Mouse (Mus musculus): ENCODE measurements around the gene Gm20425.
A peak's percentile ranks its signal among the peaks of the same experiment; 100 is the strongest.

The Gm20425 gene

GRCm38 (mm10) chr9:103225464-103225863 is 4.6 kb downstream of the Gm20425 start:
- no peak for DNase-seq (ENCODE audit: low read depth in 1 of 2, low spot score in 2 of 2)

GRCm38 (mm10) chr9:103224721-103225120 is 5.4 kb downstream of the Gm20425 start:
- no peak for DNase-seq (ENCODE audit: low read depth in 1 of 2, low spot score in 2 of 2)

DNA sequence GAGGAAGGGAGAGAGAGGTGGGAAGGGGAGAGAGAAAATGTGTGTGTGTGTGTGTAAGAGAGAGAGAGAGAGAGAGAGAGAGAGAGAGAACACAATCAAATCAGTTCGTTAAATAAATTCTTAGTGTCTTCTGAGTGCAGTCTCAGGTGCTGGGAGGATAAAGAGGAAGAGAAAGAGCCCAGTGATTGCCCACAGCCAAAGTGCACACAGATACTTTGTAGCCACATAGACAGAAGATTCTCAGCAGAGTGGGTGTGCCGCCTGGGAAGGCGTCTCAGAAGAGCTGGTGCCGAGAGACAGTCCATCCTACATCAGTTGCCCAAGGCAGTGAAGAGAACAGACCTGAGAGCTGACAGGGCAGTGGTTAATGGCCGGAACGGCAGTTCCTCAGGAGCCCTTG is 15.8 kb downstream of the Gm20425 start:
- no peak for DNase-seq (ENCODE audit: low read depth in 1 of 2, low spot score in 2 of 2)

- DNase-seq (ENCODE audit: low read depth in 1 of 2, low spot score in 2 of 2): no peak
Measured at GRCm38 (mm10) chr9:103213631-103214030, 16.5 kb downstream of the Gm20425 start.

- DNase-seq (ENCODE audit: low read depth in 1 of 2, low spot score in 2 of 2): no peak
Measured at GRCm38 (mm10) chr9:103212654-103213420, 17.3 kb downstream of the Gm20425 start.

DNA sequence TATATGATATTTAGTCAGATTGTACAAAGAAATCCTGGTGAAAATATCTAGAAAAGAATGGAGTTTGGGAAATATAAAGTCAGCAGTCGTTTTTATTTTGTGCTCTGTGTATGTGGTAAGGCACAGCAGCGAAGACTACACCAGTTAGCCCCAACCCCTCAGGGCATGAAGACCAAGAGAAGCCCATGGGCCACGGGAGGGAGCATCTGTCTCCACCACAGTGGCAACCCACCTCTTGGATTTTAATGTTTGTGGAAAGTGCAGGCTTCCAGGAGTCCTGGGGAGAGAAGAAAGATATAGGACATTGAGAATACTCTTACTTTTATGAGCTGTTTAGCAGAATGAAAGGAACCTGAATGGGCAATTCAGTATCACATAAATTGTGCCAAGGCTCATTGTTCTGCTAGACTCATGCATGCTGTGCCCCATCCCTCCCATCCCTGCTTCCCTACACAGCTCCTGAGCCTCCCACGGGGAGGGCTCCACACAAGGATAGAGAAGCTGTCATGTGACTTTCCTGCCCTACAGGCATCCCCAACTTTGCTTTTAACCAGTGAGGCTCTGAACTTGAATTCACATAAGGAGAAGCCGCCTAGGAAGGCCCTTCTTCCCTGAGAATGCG is 21.2 kb downstream of the Gm20425 start:
- DNase-seq (ENCODE audit: low read depth in 1 of 2, low spot score in 2 of 2): no peak

DNA sequence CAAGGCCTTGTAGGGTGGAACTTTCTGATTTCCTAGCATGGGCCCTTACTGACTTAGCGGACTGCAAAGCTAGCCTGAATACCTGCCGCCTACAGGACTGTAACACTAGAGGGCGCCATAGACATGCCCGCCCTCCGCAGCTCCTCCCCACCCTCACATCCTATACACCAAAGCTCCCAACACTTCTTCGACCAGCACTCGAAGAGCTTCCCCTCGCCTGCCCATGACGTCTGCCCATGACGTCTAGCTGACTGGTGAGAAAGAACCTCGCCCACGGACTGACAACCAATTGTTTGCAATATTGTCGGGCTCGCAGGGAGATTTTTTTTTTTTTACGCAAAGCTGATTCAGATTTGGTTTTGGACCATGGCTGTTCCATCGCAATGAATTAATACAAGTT is 22.3 kb downstream of the Gm20425 start:
- DNase-seq (ENCODE audit: low read depth in 1 of 2, low spot score in 2 of 2): peak; percentile 66 to 70

DNA sequence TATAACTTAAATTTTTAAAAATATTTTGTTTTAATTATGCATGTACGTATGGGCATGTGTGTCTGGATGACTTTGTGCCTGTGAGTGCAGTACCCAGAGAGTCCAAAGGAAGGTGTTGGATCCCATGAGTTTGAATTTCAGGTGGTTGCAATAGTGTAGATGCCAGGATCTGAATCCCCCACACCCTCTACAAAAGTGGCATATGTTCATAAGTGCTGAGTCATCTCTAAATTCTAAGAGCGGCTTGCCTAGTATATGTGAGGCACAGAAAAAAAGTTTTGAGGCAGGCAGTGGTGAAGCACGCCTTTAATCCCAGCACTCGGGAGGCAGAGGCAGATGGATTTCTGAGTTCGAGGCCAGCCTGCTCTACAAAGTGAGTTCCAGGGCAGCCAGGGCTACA is 24.3 kb downstream of the Gm20425 start:
- DNase-seq (ENCODE audit: low read depth in 1 of 2, low spot score in 2 of 2): no peak

GRCm38 (mm10) chr9:103201561-103202260 is 28.4 kb downstream of the Gm20425 start, which contains the start of gene Srprb:
Gene Srprb (minus strand): TSS chr9:103202137.
- DNase-seq (ENCODE audit: low read depth in 1 of 2, low spot score in 2 of 2): peak; percentile 73 to 82

DNA sequence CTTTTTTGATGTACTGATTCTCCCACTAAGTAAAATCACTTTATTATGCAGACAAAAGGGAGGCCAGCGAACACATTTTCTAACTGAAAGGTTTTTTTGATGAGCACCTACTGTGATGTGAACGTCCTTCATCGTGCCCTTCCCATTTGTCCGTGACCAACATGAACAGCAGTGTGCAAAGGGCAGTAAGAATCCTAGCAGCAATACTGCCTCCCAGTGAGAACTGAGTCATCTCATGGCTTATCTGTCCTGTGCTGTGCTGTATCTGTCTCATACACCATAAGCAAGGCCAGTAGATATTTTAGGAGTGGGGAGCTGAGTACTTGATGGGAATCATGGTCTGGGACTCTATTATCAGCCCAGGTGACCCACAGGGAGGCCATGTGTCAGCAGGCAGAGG is 41.7 kb downstream of the Gm20425 start:
- DNase-seq (ENCODE audit: low read depth in 1 of 2, low spot score in 2 of 2): no peak

- no peak for DNase-seq (ENCODE audit: low read depth in 1 of 2, low spot score in 2 of 2)
Measured at GRCm38 (mm10) chr9:103186747-103187146, 43.4 kb downstream of the Gm20425 start.

DNA sequence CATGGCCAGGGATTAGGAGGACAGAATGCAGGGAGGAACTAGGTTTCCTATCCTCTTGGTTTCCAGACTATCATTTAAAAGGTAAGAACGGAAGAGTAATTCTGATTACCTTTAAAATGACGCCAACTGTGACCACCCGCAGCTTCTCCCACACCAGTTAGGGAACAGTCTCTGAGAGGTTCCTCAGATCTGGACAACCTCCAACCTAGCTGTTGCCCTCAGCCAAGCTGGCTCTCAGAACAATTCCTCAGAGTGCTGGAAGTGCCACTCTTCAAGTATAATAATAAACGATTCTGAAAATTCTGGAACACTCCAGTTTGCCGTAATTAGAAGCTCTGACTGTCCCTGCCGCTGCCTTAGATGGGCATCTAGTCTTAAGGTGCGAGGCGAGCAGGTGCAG is 44.2 kb downstream of the Gm20425 start:
- DNase-seq (ENCODE audit: low read depth in 1 of 2, low spot score in 2 of 2): no peak

GRCm38 (mm10) chr9:103184855-103185254 is 45.3 kb downstream of the Gm20425 start:
- DNase-seq (ENCODE audit: low read depth in 1 of 2, low spot score in 2 of 2): no peak

DNA sequence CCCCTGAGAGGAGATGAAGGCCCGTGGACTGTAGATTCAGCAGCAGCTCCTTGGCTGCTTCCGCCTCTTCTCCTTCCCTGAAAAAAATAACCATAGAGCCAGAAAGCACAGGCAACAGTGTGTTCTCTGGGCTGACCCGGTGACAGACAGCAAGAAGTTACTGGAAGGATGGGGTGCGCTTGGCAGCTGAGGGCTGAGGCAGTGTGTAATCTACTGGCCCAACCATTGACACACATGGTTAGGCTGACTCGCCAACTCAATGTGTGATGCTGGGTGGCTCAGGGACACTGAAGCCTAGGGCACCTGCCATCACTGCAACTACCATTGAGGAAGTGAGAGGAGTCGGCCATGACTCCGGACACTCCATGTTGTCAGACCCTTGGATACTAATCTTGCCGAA is 48.2 kb downstream of the Gm20425 start:
- no peak for DNase-seq (ENCODE audit: low read depth in 1 of 2, low spot score in 2 of 2)

DNA sequence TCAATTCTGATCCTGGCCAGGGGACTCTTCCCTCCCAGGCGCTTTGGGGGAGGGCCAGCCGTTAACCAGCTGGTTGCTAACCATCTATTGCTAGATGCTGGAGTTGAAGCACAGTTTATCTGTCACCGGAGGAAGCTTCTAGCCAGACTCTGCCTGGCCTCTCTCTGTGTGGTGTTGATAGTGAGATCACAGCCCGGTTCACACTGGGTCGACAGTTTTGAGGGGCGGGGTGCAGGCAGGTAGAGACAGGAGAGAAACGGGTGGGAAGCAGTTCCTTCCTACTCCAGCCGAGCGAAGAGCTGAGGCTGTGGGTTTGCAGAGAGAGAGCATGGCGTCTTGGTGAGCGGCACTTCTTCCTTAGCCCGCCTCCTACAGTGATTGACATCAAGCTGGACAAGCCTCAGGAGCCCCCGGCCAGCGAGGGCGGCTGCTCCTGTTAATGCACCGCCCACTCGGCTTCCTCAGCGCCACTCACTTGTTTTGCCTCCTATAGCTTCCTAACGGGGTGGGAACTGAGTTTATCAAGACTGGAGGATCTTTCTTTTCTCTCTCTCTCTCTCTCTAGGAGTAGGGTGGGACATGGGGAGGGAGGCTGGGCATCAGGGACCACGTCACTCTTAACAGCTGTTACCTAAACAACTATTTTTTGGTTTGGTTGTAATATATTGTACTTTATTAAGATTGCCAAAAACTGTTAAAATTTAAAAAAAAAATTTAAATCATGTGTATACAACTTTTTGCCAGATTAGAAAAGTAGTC is 49.1 kb downstream of the Gm20425 start:
- DNase-seq (ENCODE audit: low read depth in 1 of 2, low spot score in 2 of 2): peak; percentile 27 to 52

GRCm38 (mm10) chr9:103180303-103180702 is 49.8 kb downstream of the Gm20425 start:
- DNase-seq (ENCODE audit: low read depth in 1 of 2, low spot score in 2 of 2): no peak

- no peak for DNase-seq (ENCODE audit: low read depth in 1 of 2, low spot score in 2 of 2)
Measured at GRCm38 (mm10) chr9:103175692-103176091, 54.4 kb downstream of the Gm20425 start.

- no peak for DNase-seq (ENCODE audit: low read depth in 1 of 2, low spot score in 2 of 2)
Measured at GRCm38 (mm10) chr9:103174771-103175519, 55.2 kb downstream of the Gm20425 start.

DNA sequence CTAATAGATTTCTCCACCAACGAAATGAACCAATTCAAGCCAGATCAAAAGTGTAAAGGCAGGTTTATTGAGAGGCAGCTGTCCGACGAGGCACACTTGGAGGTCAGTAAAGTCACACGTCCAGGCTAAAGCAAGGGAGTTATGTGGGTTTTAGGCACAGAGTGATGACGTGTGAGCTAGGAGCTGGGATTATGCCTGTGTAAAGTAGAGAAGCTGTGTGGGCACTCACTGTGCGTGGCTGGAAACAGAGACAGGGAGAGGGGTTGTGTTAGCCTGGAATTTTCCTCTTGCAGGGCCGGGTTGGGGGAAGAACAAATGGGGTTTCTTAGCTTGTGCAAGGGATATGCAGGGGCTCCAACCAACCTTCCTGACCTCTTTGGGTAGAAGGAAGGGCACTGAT is 61.3 kb downstream of the Gm20425 start:
- no peak for DNase-seq (ENCODE audit: low read depth in 1 of 2, low spot score in 2 of 2)

DNA sequence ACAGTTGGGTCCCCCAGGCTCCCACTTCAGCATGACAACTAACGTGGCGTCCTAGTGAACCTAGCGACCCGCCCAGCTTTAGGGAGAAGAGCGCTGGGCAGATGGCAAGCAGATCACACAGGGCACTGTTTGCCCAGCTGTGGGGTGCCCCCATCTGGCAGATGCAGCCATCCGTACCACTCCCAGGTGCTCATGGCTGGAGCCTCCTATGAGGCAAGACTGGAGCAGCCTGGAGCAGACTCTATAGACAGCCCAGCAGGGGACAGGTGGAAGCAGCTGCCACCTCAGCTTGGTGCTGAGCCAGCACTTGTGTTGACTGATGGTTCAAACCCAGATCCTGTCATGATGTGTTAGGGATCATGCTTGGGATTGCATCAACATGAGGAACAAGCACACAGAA is 62.1 kb downstream of the Gm20425 start:
- no peak for DNase-seq (ENCODE audit: low read depth in 1 of 2, low spot score in 2 of 2)

DNA sequence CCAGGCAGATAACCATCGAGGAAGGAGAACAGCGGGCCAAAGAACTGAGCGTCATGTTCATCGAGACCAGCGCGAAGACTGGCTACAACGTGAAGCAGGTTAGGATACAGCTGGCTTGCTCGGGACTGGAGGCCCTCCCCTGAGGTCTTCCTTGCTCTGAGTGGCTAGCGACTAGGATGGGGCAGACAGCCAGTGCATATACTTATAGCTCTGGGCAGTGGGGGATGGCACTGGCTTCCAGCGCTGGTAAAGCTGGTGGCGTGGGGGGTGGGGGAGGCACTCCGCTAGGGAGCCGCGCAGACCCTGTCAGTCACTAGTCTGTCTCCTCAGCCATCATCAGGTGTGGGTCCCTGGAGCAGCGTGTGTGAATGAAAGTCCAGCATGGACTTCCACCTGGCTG is 66.3 kb downstream of the Gm20425 start:
- no peak for DNase-seq (ENCODE audit: low read depth in 1 of 2, low spot score in 2 of 2)

Measured in monocyte, adult 2 months (primary cell).